Mouse (Mus musculus): ENCODE results near the gene Ctnna2.

The Ctnna2 gene

DNA sequence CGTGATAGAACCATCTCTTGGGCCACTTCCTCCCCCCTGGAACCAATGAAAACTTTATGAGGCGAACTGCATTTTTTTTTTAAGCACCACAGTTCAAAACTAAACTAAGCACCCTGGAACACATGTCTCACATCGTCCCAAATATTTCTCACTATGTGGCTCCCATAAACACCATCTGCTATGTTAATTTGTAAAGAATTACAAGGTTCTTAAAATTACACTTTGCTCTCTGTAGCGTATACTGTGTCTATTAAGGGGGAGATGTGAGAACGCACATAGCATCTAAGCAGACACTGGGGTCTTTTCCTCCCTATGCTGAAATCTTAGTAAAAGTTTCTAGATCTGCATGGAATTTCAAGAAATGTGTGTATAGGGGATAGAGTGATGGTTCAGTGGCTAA is 822.5 kb downstream of the Ctnna2 start:
- no peak for DNase-seq (ENCODE audit: low spot score in 2 of 2)

DNA sequence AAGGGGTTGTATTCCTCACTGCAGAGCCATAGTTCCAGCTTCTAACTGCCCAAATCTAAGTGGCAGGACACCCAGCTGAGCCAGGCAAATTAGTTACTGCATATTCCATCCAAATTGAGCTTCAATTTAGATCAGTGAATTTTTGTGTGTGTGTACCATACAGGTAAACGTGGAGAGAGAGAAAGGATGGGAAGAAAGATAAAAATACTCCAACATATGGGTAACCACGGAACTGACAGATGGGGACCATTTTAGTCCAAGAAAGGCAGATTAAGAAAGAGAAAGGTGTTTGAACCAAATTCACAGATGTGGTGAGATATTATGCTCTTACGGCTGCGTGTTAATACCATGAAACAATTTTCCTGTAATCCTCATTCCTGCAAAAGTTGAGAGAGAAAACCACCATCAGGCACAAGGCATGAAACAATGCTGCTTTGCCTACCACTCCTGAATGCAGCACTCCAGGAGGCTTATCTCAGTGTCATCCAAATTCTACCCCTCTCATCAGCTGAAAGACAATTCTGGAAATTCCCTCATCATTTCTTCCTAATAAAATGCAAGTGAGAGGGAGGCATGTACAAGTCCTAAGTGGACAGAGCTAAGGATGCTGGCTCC is 840.1 kb downstream of the Ctnna2 start:
- no peak for DNase-seq (ENCODE audit: low spot score in 2 of 2)

- peak; percentile 12 to 23 for DNase-seq (ENCODE audit: low spot score in 2 of 2)
Measured at GRCm38 (mm10) chr6:77120926-77121325, 858.6 kb downstream of the Ctnna2 start.

DNA sequence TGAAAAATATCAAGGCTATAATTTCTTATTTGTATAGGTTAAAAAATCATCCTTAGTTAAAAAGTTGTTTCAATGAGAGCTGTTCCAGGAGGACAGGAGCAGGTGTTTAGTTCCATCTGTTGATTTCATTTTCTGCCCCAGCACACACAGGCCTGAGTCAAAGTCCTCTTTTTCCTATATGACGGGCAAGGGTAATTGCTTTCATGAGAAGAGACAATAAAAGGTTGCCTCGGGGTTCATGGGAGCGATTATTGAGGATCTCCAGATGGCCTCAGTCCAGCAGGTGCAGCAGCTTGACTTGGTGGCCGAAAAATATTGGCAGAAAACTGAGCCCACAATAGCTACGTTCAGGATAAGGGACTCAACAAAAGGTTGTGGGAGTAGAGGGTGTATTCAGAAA is 859.0 kb downstream of the Ctnna2 start:
- DNase-seq (ENCODE audit: low spot score in 2 of 2) = no peak

GRCm38 (mm10) chr6:77109095-77109945 is 870.2 kb downstream of the Ctnna2 start:
- DNase-seq (ENCODE audit: low spot score in 2 of 2) = peak; percentile 3 to 39

- no peak for DNase-seq (ENCODE audit: low spot score in 2 of 2)
Measured at GRCm38 (mm10) chr6:77101047-77101446, 878.5 kb downstream of the Ctnna2 start.

DNA sequence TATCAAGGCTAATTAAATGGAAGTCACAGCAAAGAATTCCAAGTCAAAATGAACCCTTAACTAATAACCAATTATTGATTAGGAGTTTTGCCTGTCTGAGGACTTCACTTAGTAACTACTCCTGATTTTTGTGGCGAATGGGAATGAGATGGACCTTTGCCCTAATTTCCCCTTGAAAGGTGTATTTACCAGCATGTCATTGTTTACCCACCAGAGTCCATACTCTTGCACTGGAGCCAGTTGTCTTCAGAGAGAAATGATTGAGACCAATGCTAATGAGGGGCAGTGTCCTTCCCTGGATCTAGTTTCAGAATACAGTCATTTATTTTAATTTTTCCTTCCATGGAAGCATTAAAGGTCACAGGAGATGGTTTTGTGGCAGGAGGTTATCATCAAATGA is 881.0 kb downstream of the Ctnna2 start:
- DNase-seq (ENCODE audit: low spot score in 2 of 2) = no peak

GRCm38 (mm10) chr6:77075396-77076376 is 903.8 kb downstream of the Ctnna2 start:
- DNase-seq (ENCODE audit: low spot score in 2 of 2) = peak; percentile 51 to 66

DNA sequence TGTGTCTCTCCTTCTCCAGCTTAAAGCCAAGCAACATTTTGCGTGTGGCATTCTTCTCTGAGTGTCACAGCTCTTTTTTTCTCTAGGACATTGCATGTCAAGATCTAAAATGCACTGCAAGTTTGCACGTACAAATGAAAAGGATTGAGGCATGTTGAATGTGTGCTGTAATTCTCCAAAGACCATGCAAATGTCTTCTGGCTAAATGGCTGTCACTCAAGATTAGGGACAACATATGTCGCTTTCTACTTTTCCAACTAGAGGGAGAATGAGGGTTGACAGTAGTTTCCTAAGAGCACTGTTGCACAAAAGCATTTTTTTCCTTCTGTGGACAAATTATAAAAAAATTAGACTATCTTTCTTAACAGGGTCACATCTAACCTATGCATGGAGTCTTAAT is 909.9 kb downstream of the Ctnna2 start:
- no peak for DNase-seq (ENCODE audit: low spot score in 2 of 2)

- DNase-seq (ENCODE audit: low spot score in 2 of 2) = no peak
Measured at GRCm38 (mm10) chr6:77050690-77051089, 928.8 kb downstream of the Ctnna2 start.

DNA sequence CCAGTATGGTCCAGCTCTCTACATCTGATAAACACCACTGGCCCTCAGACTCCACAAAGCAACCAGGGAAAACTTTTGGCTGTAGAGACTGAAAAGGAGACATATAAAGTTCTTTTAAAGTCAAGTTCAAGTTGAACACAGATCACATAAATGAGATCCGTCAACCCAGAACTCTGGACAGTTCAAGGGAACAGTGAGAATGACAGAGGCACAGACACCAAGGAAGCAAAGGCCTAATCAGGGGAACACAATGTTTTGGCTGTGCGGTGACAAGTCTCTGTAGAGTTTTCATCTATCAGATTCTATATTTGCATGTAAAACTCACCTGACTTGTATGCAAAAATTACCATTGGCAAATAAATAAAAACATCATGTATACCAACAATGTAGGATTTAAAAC is 929.3 kb downstream of the Ctnna2 start:
- no peak for DNase-seq (ENCODE audit: low spot score in 2 of 2)

- no peak for DNase-seq (ENCODE audit: low spot score in 2 of 2)
Measured at GRCm38 (mm10) chr6:77047568-77047967, 931.9 kb downstream of the Ctnna2 start.

- no peak for DNase-seq (ENCODE audit: low spot score in 2 of 2)
Measured at GRCm38 (mm10) chr6:77025066-77025465, 954.4 kb downstream of the Ctnna2 start.

DNA sequence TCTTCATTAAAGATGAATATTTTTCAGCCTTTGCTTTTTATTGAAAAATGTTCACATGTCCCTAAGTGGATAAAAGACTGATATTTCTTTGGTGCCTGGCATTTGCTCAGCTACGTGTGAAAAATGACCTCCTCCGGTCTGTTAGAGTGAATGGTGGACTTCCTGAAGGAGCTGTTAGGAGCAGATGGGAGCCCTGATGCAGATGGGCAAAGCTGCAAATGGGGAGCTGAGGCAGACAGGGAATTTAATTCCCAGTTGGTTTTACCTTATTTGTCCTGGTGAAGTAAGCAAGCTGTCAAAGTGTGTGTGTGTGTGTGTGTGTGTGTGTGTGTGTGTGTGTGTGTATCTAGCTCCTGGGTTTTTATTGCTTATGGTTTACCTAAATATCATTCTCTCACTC is 966.3 kb downstream of the Ctnna2 start:
- DNase-seq (ENCODE audit: low spot score in 2 of 2) = no peak

- no peak for DNase-seq (ENCODE audit: low spot score in 2 of 2)
Measured at GRCm38 (mm10) chr6:77011001-77011400, 968.5 kb downstream of the Ctnna2 start.

DNA sequence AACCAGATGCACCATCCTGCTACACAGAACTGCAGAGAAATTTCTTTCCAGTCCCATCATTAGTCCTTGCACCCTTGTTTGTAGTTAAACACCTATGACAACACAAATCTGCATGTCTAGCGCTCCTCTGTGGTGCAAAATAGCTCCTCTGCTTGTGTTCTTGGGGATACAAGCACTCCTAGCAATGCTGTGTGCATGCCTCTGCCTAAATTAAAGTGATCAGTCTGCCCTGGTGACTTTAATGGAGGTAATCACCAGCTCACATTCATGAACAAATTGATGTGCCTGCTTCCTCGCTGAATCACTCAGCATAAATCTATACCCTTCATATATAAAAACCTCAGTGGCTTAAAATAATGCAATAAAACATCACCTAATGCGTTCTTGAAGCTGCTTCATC is 987.4 kb downstream of the Ctnna2 start:
- no peak for DNase-seq (ENCODE audit: low spot score in 2 of 2)

- peak; percentile 8 to 23 for DNase-seq (ENCODE audit: low spot score in 2 of 2)
Measured at GRCm38 (mm10) chr6:76984773-76985172, 994.7 kb downstream of the Ctnna2 start.

DNA sequence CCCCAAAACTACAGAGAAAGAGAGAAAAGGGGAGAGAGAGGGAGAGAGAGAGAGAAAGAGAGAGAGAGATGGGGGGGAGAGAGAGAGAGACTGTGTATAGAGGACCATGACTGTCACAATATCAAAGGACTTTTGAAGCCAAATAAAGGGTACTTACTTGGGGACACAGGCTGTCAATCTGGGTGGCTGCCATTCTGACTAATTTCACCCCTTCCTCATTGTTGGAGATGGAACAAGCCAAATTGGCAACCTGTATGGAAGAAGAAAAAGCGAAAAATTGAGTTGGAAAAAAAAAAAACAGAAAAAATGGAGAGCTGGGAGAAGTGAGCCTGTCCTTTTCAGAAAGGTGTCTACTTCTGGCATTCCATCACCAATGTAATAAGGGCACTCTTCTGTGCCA is 997.8 kb downstream of the Ctnna2 start:
- no peak for DNase-seq (ENCODE audit: low spot score in 2 of 2)

DNA sequence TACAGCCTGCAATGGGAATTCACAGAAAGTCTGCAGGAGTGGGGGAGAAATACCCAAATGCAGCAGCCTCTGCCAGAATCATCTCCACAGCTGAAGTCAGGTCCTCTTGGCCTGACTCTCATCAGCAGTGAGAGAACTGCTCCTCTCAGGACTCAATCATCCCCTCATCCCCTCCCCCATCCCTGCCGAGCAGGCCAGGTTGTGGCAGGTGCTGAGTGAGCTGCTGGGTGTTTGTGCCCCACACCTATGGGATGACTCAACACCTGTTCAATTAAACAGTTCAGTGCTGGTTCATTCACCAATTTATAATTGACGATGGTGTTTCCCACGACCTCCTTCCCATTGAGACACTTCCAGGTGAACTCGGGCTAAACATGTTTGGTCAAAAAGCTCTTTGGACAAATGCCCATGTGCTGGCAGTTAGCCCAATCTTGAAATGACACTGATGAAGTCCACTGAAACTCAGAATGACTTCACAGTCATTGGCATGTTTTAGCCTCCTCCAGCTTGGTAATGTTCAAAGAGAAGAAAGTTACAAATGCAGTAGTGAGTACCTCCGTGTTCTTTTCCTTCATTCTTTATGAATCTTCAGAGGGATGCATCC is 1000.1 kb downstream of the Ctnna2 start:
- DNase-seq (ENCODE audit: low spot score in 2 of 2) = no peak

GRCm38 (mm10) chr6:76977817-76978216 is 1001.7 kb downstream of the Ctnna2 start:
- no peak for DNase-seq (ENCODE audit: low spot score in 2 of 2)

DNA sequence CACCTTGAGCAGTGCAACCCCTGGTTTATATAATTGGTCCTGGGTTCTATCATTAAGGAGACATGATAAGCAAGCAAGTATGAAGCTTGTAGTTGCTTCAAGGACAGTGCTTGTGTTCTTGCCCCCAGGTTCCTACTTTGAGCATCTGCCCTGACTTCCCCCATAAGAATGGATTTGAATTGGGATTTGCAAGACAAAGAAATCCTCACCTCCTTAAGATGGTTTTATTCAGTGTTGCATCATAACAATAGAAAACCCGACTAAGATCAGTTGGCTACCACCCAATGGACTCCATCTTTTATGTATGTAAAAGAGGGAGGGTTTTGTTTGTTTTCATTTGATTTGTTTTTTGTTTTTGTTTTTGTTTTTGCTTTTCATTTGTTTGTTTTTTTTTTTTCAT is 1005.2 kb downstream of the Ctnna2 start:
- DNase-seq (ENCODE audit: low spot score in 2 of 2) = no peak

DNA sequence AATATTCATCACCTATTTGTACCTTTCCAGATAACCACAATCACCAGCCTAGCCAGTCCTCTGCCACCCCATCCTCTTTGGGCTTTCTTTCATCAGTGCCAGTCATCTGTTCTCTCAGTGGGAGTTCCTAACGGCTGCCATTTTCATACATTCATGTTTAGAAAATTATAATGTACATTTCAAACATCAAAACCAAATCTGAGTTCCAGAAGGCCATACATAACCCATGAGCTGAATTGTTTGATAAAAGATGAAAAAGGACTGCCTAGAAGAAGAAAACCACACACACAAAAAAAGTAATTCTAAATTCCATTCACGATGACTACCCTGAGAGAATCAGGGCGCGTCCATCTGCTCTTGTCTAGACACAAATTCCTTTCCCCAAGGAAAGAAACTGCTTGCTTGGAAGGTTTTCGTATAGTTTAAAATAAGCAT is 1014.5 kb downstream of the Ctnna2 start:
- peak in 1 of 2 experiments; percentile 18 for DNase-seq (ENCODE audit: low spot score in 2 of 2)

Measured in right cerebral cortex, postnatal 36 days (tissue).